Mouse (Mus musculus): ENCODE data around the gene Cryzl2.
A peak's percentile ranks its signal among the peaks of the same experiment; 100 is the strongest.

The Cryzl2 gene

GRCm38 (mm10) chr1:157443723-157444561 lies 14.4 kb upstream of the Cryzl2 start:
- peak; percentile 11 for DNase-seq

- peak; percentile 9 for DNase-seq
These were observed 13.6 kb upstream of the Cryzl2 start for GRCm38 (mm10) chr1:157444632-157445300.

- DNase-seq = no peak
These were observed 12.9 kb upstream of the Cryzl2 start for GRCm38 (mm10) chr1:157445398-157445910.

- DNase-seq = peak; percentile 83
These were observed 12.1 kb upstream of the Cryzl2 start for GRCm38 (mm10) chr1:157446325-157446724.

- DNase-seq = no peak
These were observed 11.2 kb upstream of the Cryzl2 start for GRCm38 (mm10) chr1:157447142-157447541.

GRCm38 (mm10) chr1:157448164-157448804 lies 10.1 kb upstream of the Cryzl2 start:
- no peak for DNase-seq

GRCm38 (mm10) chr1:157448805-157449188 lies 9.6 kb upstream of the Cryzl2 start:
- DNase-seq = peak; percentile 19

- DNase-seq = peak; percentile 30
These were observed 8.8 kb upstream of the Cryzl2 start for GRCm38 (mm10) chr1:157449532-157449931.

- peak; percentile 71 for DNase-seq
These were observed 8.3 kb upstream of the Cryzl2 start for GRCm38 (mm10) chr1:157449981-157450636.

- no peak for DNase-seq
These were observed 6.1 kb upstream of the Cryzl2 start for GRCm38 (mm10) chr1:157452284-157452683.

- DNase-seq = no peak
These were observed 5.4 kb upstream of the Cryzl2 start for GRCm38 (mm10) chr1:157452759-157453549.

GRCm38 (mm10) chr1:157454876-157455275 lies 3.5 kb upstream of the Cryzl2 start:
- peak; percentile 47 for DNase-seq

- no peak for DNase-seq
These were observed 588 bp upstream of the Cryzl2 start for GRCm38 (mm10) chr1:157457789-157458188.

- no peak for DNase-seq
These were observed 1.5 kb downstream of the Cryzl2 start for GRCm38 (mm10) chr1:157459904-157460303.

GRCm38 (mm10) chr1:157461276-157461675 lies 2.9 kb downstream of the Cryzl2 start:
- DNase-seq = no peak

GRCm38 (mm10) chr1:157462336-157462735 lies 4.0 kb downstream of the Cryzl2 start:
- DNase-seq = no peak

- peak; percentile 74 for DNase-seq
These were observed 6.8 kb downstream of the Cryzl2 start for GRCm38 (mm10) chr1:157465194-157465593.

GRCm38 (mm10) chr1:157467866-157468265 lies 9.5 kb downstream of the Cryzl2 start:
- DNase-seq = no peak

GRCm38 (mm10) chr1:157470761-157471386 lies 12.5 kb downstream of the Cryzl2 start:
- DNase-seq = no peak

- DNase-seq = no peak
These were observed 14.3 kb downstream of the Cryzl2 start for GRCm38 (mm10) chr1:157472716-157473115.

- DNase-seq = no peak
These were observed 16.5 kb downstream of the Cryzl2 start for GRCm38 (mm10) chr1:157474865-157475264.

GRCm38 (mm10) chr1:157476231-157476630 lies 17.9 kb downstream of the Cryzl2 start:
- DNase-seq = no peak

Measured in kidney, postnatal 10 days (tissue).